Mouse (Mus musculus) erythroid progenitor cell, adult 5-6 weeks (primary cell): ENCODE results near the gene Lsg1. TPM values are rescaled to one million over a fixed set of nuclear protein-coding genes. Genes with fewer than 3 reads are reported as not detected.

Experiments
- ATAC-seq: replicated peaks from 2 replicates; pipeline ENCODE4 v1.8.0; 2016; ENCODE audit warnings: moderate number of reproducible peaks, mild to moderate bottlenecking, moderate TSS enrichment, inconsistent platforms; ENCODE audit not compliant: poor library complexity, low FRiP score, severe bottlenecking
- total RNA-seq, 2 experiments: library from RNA; stranded (forward) in 1 of 2; stranded (reverse) in 1 of 2; fragments of 150-400 nt in 1 of 2; fragments of 186-747, 209-891 nt in 1 of 2; gene quantifications; 2 replicates each; pipeline versions ENCODE4 v1.2.3 to v1.2.4; 2015 to 2017; ENCODE audit warnings: low replicate concordance in 2 of 2

Gene Lsg1
- total RNA-seq, 2 experiments from 2014 or later: 15.9 to 39.0 TPM

DNA sequence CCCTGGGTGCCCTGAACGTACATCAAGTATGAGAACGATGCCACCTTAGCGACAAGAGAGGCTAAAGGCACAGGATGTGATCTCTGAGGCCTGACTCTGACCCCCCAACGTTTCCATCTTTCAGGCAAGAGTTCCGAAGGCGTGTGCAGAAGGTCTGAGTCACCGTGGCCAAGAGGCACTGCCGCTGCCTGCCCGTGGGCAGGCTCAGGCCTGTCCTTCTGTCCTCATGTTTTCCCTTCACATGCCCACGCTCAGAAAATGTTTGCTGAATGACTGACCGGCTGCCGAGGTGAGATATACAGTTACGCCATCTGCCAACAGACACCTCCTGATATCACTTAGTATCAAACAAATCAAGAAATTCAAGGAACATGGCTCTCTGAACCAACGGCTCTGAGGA is 61.6 kb downstream of the Lsg1 start:
- peak; percentile 32; the same call in 1 of the 2 replicates for ATAC-seq

DNA sequence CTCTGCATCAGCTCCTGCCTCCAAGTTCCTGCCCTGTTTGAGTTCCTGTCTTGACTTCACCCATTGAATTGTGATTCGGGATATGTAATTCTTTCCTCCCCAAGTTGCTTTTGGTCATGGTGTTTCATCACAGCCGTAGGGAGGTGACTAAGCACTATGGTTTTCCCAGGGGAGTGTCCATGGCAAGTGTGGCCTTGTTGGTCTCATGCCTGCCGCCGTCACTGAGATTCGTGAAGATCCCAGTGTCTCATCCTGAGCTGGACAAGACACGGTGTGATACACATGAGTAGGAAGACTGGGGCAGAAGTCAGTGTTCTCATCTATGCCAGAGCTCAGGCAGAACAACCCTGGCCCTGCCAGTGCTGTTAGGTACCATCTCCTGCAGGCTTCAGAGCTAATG is 62.9 kb downstream of the Lsg1 start:
- ATAC-seq: no peak

GRCm38 (mm10) chr16:30522253-30522940 is 65.0 kb downstream of the Lsg1 start:
- ATAC-seq: no peak

- no peak for ATAC-seq
These were observed 66.2 kb downstream of the Lsg1 start for GRCm38 (mm10) chr16:30521147-30521546.

GRCm38 (mm10) chr16:30520361-30520823 is 67.0 kb downstream of the Lsg1 start:
- peak; percentile 71 for ATAC-seq

DNA sequence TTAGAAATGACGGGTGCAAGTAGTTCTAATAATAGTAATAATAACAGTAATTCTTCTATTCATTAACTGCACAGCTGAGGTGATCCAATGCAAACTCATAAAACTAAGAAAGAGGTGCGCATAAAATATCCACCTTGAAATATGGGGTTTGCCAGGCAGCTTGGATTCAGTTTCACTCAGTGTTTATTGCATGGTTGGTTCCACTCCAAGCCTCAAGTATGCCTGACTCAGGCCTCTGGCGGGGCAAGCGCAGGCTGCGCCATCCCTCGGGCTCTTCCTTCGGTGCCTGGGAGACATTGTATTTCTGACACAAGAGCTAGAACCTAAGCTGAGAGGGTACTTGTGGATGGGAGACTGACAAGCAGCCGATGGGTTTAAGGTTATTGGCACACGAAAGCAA is 68.8 kb downstream of the Lsg1 start:
- ATAC-seq: no peak

GRCm38 (mm10) chr16:30517666-30518283 is 69.6 kb downstream of the Lsg1 start:
- no peak for ATAC-seq

GRCm38 (mm10) chr16:30516993-30517392 is 70.4 kb downstream of the Lsg1 start:
- no peak for ATAC-seq

- ATAC-seq: no peak
These were observed 72.0 kb downstream of the Lsg1 start for GRCm38 (mm10) chr16:30515418-30515817.

GRCm38 (mm10) chr16:30513050-30514024 is 74.1 kb downstream of the Lsg1 start:
- ATAC-seq: no peak

GRCm38 (mm10) chr16:30512375-30513049 is 74.9 kb downstream of the Lsg1 start:
- peak; percentile 72 for ATAC-seq

- ATAC-seq: no peak
These were observed 75.6 kb downstream of the Lsg1 start for GRCm38 (mm10) chr16:30511563-30512340.

DNA sequence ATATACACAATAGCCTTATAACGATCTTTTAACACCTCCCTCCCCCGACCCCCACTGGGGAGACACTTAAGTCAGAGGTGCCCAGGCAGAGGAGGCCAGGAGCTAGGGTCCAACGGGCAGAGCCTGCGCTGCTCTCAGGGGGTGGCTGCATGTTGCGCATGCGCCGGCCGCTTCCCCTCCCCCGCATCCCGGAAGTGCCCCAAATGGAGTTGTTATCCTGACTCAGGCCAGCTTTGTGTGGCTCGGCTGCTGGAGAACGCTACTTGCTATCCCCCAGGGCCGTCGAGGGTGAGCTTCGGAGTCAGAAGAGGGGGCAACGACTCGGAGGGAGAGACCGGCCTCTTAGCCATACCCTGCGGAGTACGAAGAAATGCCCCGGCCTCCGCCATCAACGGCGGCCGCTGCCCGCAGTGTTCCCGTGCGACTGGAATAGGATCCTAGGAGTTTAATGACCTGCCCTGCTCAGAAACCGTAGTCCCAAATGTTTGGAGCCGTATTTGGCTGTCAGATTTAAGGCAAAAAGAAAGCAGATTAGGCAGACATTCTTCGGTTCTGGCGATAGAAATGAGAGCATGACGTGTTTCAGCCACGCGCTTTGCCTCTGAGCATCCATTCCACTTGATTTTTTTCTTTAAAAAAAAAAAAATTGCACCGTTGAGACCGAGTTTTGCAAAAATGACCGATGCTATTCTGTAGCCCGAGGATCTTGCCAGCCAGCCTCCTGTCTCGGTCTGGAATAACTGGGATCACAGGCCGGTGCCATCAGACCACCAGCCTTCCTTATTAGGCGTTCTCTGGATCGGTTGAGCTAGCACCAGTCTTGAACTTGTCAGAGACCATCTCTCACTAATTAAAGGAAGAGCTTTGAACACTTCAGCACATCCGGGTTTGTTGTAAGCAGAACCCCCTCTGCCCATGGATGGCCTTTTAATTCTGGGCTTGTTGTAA is 76.6 kb downstream of the Lsg1 start:
- ATAC-seq: peak; percentile 85

Other genes with a start within 250 kb of the Lsg1 start
- 51.6 and 66.7 TPM in 2 replicates for gene Atp13a3, start 181.6 kb downstream of the Lsg1 start, total RNA-seq (2015; ENCODE audit: low replicate concordance)
- 41.6 and 48.3 TPM in 2 replicates for gene Atp13a3, start 181.6 kb downstream of the Lsg1 start, total RNA-seq (2017; ENCODE audit: low replicate concordance)
- gene Tmem44, start 36.8 kb downstream of the Lsg1 start, total RNA-seq (2015; ENCODE audit: low replicate concordance): 0.42 TPM in 1 of 2 replicates, not detected in the other
- gene Tmem44, start 36.8 kb downstream of the Lsg1 start, total RNA-seq (2017; ENCODE audit: low replicate concordance): 5.3 TPM in 1 of 2 replicates, not detected in the other
- 1.7 and 6.1 TPM in 2 replicates for gene Fam43a, start 12.1 kb upstream of the Lsg1 start, total RNA-seq (2015; ENCODE audit: low replicate concordance)
- gene Fam43a, start 12.1 kb upstream of the Lsg1 start, total RNA-seq (2017; ENCODE audit: low replicate concordance): 2.1 and 2.2 TPM in 2 replicates